Mouse (Mus musculus) CD4-positive, CD25-positive, alpha-beta regulatory T cell, adult 9 weeks (primary cell): ENCODE results near the gene Slc43a3. TPM values are rescaled to one million over a fixed set of nuclear protein-coding genes. Genes with fewer than 3 reads are reported as not detected.

ENCODE experiments used
- polyA plus RNA-seq: library from polyadenylated mRNA; unstranded; fragments of 100-300 nt; shearing (Covaris generic); gene quantifications from one replicate; pipeline ENCODE4 v1.2.1, GENCODE M21; 2017

Slc43a3 gene
- 9.2 TPM for polyA plus RNA-seq

DNA sequence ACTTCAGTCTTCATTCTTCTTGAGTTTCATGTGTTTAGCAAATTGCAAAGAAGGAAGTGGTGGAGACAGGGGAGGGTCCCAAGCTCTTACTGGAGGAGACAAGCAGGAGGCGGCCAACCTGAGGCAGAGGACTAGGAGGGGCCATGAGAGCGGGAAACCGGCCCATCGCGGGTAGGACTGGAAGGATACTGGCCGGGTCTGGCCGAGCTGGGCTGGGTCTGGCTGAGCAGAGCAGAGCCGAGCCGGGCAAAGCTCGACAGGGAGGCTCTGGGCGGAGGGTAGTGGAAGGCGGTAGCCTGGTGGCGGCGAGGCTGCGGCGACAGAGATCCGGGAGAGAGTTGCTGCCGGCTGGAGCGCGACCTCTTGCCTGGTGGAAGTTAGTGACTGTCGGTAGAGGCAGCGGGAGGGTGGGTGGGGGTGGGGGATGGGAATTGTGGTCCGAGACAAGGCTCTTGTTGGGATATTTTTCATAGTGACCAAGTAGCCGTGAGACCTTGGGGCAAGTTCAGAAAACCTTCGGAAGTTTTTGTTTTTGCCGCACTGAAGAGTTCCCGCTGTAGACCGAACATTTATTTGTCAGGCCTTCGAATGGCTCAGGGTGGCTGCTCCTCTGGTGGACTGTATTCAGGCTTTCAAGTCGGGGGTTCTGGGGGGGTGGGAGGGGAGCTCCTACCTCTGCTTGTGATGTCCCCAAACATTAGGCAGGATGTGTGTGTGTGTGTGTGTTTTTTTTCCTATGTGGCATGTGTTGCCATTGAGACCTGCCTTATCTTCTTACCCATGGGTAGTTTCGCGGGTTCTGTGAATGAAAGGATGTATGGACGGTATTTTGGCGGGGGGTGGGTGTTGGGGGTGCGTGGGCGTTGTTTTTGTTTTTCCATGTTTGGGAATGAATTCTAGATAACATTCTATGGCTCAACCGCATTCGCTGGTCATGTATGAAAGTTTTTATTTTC, at the start of gene Slc43a3:
TSS of gene Slc43a3 (plus strand) at position 106 of the 956 bp plus-strand sequence.

DNA sequence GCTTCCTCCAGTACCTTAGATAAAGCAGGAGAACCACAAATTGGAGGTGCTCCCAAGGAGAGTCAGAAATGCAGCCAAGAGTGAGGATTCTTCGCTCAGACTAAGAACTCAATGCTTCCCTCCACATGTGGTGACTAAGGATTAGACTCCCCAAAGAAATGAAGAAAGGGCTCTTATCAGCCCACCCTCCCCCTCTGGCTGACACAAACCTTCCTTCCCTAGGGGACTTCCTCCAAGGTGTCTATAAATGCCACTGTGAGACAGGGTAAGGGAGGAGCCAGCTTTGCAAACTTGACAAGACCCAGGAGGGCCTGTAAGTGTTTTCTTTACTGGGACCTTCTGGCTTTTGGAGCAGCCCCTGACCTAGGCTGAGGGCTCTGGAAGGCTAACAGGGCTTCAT, 43.8 kb downstream of the Slc43a3 start, which contains the start of gene Prg2:
TSS of gene Prg2 (plus strand) at position 274 of the 400 bp plus-strand sequence.

DNA sequence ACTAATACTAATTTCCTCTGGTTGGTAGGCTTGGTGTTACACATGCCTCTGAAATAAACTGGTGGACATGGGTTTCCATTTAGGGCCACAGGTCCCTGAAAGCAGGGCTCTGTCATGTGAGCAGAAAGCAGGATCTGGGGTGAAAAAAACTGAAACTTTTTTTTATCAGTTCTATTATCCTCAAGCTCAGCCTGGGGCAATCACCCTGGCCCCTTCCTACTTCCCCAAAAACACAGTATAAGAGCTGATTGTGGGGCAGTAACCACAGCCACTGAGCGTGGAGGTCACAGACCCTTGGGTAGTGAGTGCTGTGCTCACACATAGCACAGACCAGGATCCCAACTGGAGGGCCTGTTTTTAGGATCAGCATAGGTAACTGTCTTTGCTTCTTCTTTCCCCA, 51.6 kb downstream of the Slc43a3 start, which contains the start of gene Prg3:
TSS of gene Prg3 (plus strand) at position 286 of the 400 bp plus-strand sequence.

Other genes starting within 250 kb of the Slc43a3 start
- 23.3 TPM for gene Zdhhc5, start 221.4 kb upstream of the Slc43a3 start, polyA plus RNA-seq
- gene Clp1, start 209.2 kb upstream of the Slc43a3 start, polyA plus RNA-seq, result 69.3 TPM
- 1.2 TPM for gene Ypel4, start 202.5 kb upstream of the Slc43a3 start, polyA plus RNA-seq
- not detected for gene Gm19426, start 192.9 kb upstream of the Slc43a3 start, polyA plus RNA-seq
- gene Serping1, start 161.1 kb upstream of the Slc43a3 start, polyA plus RNA-seq, result not detected
- 53.5 TPM for gene Ube2l6, start 137.8 kb upstream of the Slc43a3 start, polyA plus RNA-seq
- gene Smtnl1, start 113.9 kb upstream of the Slc43a3 start, polyA plus RNA-seq, result not detected
- 37.3 TPM for gene Timm10, start 109.6 kb upstream of the Slc43a3 start, polyA plus RNA-seq
- gene Slc43a1, start 97.7 kb upstream of the Slc43a3 start, polyA plus RNA-seq, result 8.3 TPM
- gene Rtn4rl2, start 49.9 kb upstream of the Slc43a3 start, polyA plus RNA-seq, result not detected
- gene Prg2, start 43.9 kb downstream of the Slc43a3 start, polyA plus RNA-seq, result not detected
- gene Prg3, start 51.6 kb downstream of the Slc43a3 start, polyA plus RNA-seq, result 0.61 TPM
- 246 TPM for gene Ssrp1, start 100.7 kb downstream of the Slc43a3 start, polyA plus RNA-seq
- gene P2rx3, start 100.9 kb downstream of the Slc43a3 start, polyA plus RNA-seq, result 0.15 TPM
- gene Tnks1bp1, start 111.4 kb downstream of the Slc43a3 start, polyA plus RNA-seq, result 18.0 TPM
- not detected for gene Aplnr, start 199.6 kb downstream of the Slc43a3 start, polyA plus RNA-seq